Mouse (Mus musculus) activated CD4-positive, CD25-positive, alpha-beta regulatory T cell, adult 9 weeks (primary cell): Measurements from ENCODE around the gene Sept8. TPM values are rescaled to one million over a fixed set of nuclear protein-coding genes. Genes with fewer than 3 reads are reported as not detected.

Experiments
- polyA plus RNA-seq: library from polyadenylated mRNA; unstranded; fragments of 100-300 nt; shearing (Covaris generic); gene quantifications from one replicate; pipeline ENCODE4 v1.2.1, GENCODE M21; 2017

Sept8 gene
- polyA plus RNA-seq = 1.0 TPM

GRCm38 (mm10) chr11:53519207-53520121 is at the start of gene Sept8:
TSS of gene Sept8 (plus strand) at chr11:53519257.

GRCm38 (mm10) chr11:53469968-53470695 is 48.9 kb upstream of the Sept8 start, which contains the start of gene Gm9837:
TSS of gene Gm9837 (minus strand) at chr11:53470479.

GRCm38 (mm10) chr11:53479783-53480301 is 39.2 kb upstream of the Sept8 start, which contains the start of the genes Gm9945 and Sowaha:
TSS of gene Gm9945 (plus strand) at chr11:53480166.
TSS of gene Sowaha (minus strand) at chr11:53480274.

GRCm38 (mm10) chr11:53567224-53568014 is 48.4 kb downstream of the Sept8 start, which contains the start of gene Kif3a:
TSS of gene Kif3a (plus strand) at chr11:53567379.

Other genes with a start within 250 kb of the Sept8 start
- gene Hspa4, start 218.8 kb upstream of the Sept8 start, polyA plus RNA-seq = 29.0 TPM
- 33.8 TPM for gene Zcchc10, start 194.6 kb upstream of the Sept8 start, polyA plus RNA-seq
- gene Aff4, start 168.4 kb upstream of the Sept8 start, polyA plus RNA-seq = 15.5 TPM
- gene Leap2, start 96.1 kb upstream of the Sept8 start, polyA plus RNA-seq = not detected
- gene Uqcrq, start 88.4 kb upstream of the Sept8 start, polyA plus RNA-seq = 331 TPM
- gene Gdf9, start 88.2 kb upstream of the Sept8 start, polyA plus RNA-seq = 0.24 TPM
- not detected for gene Gm10447, start 62.1 kb upstream of the Sept8 start, polyA plus RNA-seq
- not detected for gene Shroom1, start 62.1 kb upstream of the Sept8 start, polyA plus RNA-seq
- gene Gm9837, start 48.8 kb upstream of the Sept8 start, polyA plus RNA-seq = not detected
- gene Gm9945, start 39.1 kb upstream of the Sept8 start, polyA plus RNA-seq = not detected
- not detected for gene Sowaha, start 39.0 kb upstream of the Sept8 start, polyA plus RNA-seq
- 14.3 TPM for gene Kif3a, start 48.1 kb downstream of the Sept8 start, polyA plus RNA-seq
- 4.7 TPM for gene Il4, start 99.4 kb downstream of the Sept8 start, polyA plus RNA-seq
- gene Il13, start 115.4 kb downstream of the Sept8 start, polyA plus RNA-seq = not detected
- gene Rad50, start 188.1 kb downstream of the Sept8 start, polyA plus RNA-seq = 50.6 TPM
- gene Il5, start 201.5 kb downstream of the Sept8 start, polyA plus RNA-seq = not detected